Mouse (Mus musculus) midbrain, embryonic 11.5 days (tissue): Measurements from ENCODE around the gene Ubxn6. TPM values are rescaled to one million over a fixed set of nuclear protein-coding genes. Genes with fewer than 3 reads are reported as not detected.
A peak's percentile ranks its signal among the peaks of the same experiment; 100 is the strongest.

Experiments
- ATAC-seq: fragments of 200-750 bp; cut with Nextera tagmentation; 2 replicates; pipeline ENCODE4 v1.8.0; 2017; ENCODE audit warnings: moderate TSS enrichment, moderate library complexity; ENCODE audit not compliant: low FRiP score
- DNase-seq: peaks from one replicate; pipeline ENCODE4 v3.0.0; 2015; ENCODE audit warnings: low spot score; ENCODE audit errors: missing footprints
- H3K27ac ChIP-seq: fragments of 300-500 bp; sonication (generic); 2 replicates; pipeline ENCODE4 v1.5.1; 2014; ENCODE audit warnings: low read depth, low read length
- H3K27me3 ChIP-seq: fragments of 300-500 bp; sonication (generic); 2 replicates; pipeline ENCODE4 v1.6.1; 2014; ENCODE audit warnings: mild to moderate bottlenecking, low read length, moderate library complexity, mixed read lengths; ENCODE audit not compliant: control insufficient read depth, insufficient read depth
- H3K36me3 ChIP-seq: fragments of 300-500 bp; sonication (generic); 2 replicates; pipeline ENCODE4 v1.6.1; 2014; ENCODE audit warnings: mild to moderate bottlenecking, low read length, moderate library complexity, mixed read lengths; ENCODE audit not compliant: control insufficient read depth, insufficient read depth
- H3K4me1 ChIP-seq: fragments of 300-500 bp; sonication (generic); 2 replicates; pipeline ENCODE4 v1.6.1; 2014; ENCODE audit warnings: low read length; ENCODE audit not compliant: control insufficient read depth, insufficient read depth
- H3K4me2 ChIP-seq: fragments of 300-500 bp; sonication (generic); 2 replicates; pipeline ENCODE4 v1.6.1; 2014; ENCODE audit warnings: mild to moderate bottlenecking, moderate library complexity
- H3K4me3 ChIP-seq: fragments of 300-500 bp; sonication (generic); 2 replicates; pipeline ENCODE4 v1.5.1; 2014; ENCODE audit warnings: low read depth, low read length
- H3K9ac ChIP-seq: fragments of 300-500 bp; sonication (generic); 2 replicates; pipeline ENCODE4 v1.6.1; 2014; ENCODE audit warnings: low read length
- H3K9me3 ChIP-seq: fragments of 300-500 bp; sonication (generic); 2 replicates; pipeline ENCODE4 v1.6.1; 2016; ENCODE audit warnings: low read length; ENCODE audit not compliant: control insufficient read depth
- WGBS: fragments of 180-500 bp; shearing (Covaris S2); extraction: QIAGEN DNeasy Blood & Tissue Kit; methylation state at CpG from one replicate; pipeline ENCODE4 v1.1.7; 2014; 5-methylcytosine and 5-hydroxymethylcytosine counted together
- polyA plus RNA-seq: library from polyadenylated mRNA; unstranded; fragments of >200 nt; fragmentation: Nextera tagmentation; extraction: Ambion mirVana; gene quantifications from 2 replicates; pipeline ENCODE4 v1.2.1, GENCODE M21; 2014

Ubxn6 gene
- polyA plus RNA-seq, 1 experiment from 2014 or later: 48.4 TPM

GRCm38 (mm10) chr17:56017848-56018247 is 57.0 kb downstream of the Ubxn6 start:
- no peaks in the 10 kb centered on the region for H3K9me3 ChIP-seq
- 87% methylated on average over 7 of the region's 7 CpGs for WGBS
- H3K36me3 ChIP-seq: peaks cover 26% of the 10 kb centered on the region
- peaks cover under 1% of the 10 kb centered on the region for H3K4me1 ChIP-seq
- H3K4me2 ChIP-seq: no peak overlapping the region
- H3K27me3 ChIP-seq: no peaks in the 10 kb centered on the region
- H3K27ac ChIP-seq: no peak overlapping the region
- no peak overlapping the region for H3K9ac ChIP-seq
- ATAC-seq: peak; percentile 3; the same call in 1 of the 2 replicates
- H3K4me3 ChIP-seq: no peak overlapping the region
- DNase-seq: no peak

Other genes with a start within 250 kb of the Ubxn6 start
- 9.2 TPM in 2 replicates for gene Zfp119a, start 196.1 kb downstream of the Ubxn6 start, polyA plus RNA-seq
- gene Zfp959, start 182.9 kb downstream of the Ubxn6 start, polyA plus RNA-seq: 12.9 and 14.0 TPM in 2 replicates
- 6.3 and 6.7 TPM in 2 replicates for gene Zfp119b, start 125.5 kb downstream of the Ubxn6 start, polyA plus RNA-seq
- 2.1 and 2.7 TPM in 2 replicates for gene Ebi3, start 122.4 kb downstream of the Ubxn6 start, polyA plus RNA-seq
- 21.3 and 24.4 TPM in 2 replicates for gene Yju2, start 115.9 kb downstream of the Ubxn6 start, polyA plus RNA-seq
- 81.9 and 89.1 TPM in 2 replicates for gene Shd, start 104.6 kb downstream of the Ubxn6 start, polyA plus RNA-seq
- 61.2 and 65.6 TPM in 2 replicates for gene Fsd1, start 88.5 kb downstream of the Ubxn6 start, polyA plus RNA-seq
- 3.6 and 4.5 TPM in 2 replicates for gene Stap2, start 69.4 kb downstream of the Ubxn6 start, polyA plus RNA-seq
- 146 and 158 TPM in 2 replicates for gene Mpnd, start 69.3 kb downstream of the Ubxn6 start, polyA plus RNA-seq
- 106 and 118 TPM in 2 replicates for gene Sh3gl1, start 38.4 kb downstream of the Ubxn6 start, polyA plus RNA-seq
- gene Chaf1a, start 34.6 kb downstream of the Ubxn6 start, polyA plus RNA-seq: 20.7 and 24.7 TPM in 2 replicates
- gene Hdgfl2, start 4.6 kb upstream of the Ubxn6 start, polyA plus RNA-seq: 104 and 121 TPM in 2 replicates
- gene Plin4, start 34.8 kb upstream of the Ubxn6 start, polyA plus RNA-seq: 0.05 and 0.07 TPM in 2 replicates
- gene Plin5, start 42.6 kb upstream of the Ubxn6 start, polyA plus RNA-seq: 0.07 TPM in 1 of 2 replicates, not detected in the other
- gene Lrg1, start 47.0 kb upstream of the Ubxn6 start, polyA plus RNA-seq: 0.15 TPM in 1 of 2 replicates, not detected in the other
- 1.9 TPM in 2 replicates for gene Sema6b, start 65.3 kb upstream of the Ubxn6 start, polyA plus RNA-seq
- 5.8 and 7.7 TPM in 2 replicates for gene Tnfaip8l1, start 87.4 kb upstream of the Ubxn6 start, polyA plus RNA-seq
- 52.3 and 57.7 TPM in 2 replicates for gene Mydgf, start 108.9 kb upstream of the Ubxn6 start, polyA plus RNA-seq
- 29.5 and 33.8 TPM in 2 replicates for gene Dpp9, start 143.9 kb upstream of the Ubxn6 start, polyA plus RNA-seq
- gene Fem1a, start 181.8 kb upstream of the Ubxn6 start, polyA plus RNA-seq: 12.6 and 12.7 TPM in 2 replicates
- 1.7 and 2.6 TPM in 2 replicates for gene Ticam1, start 201.8 kb upstream of the Ubxn6 start, polyA plus RNA-seq
- 27.5 and 34.0 TPM in 2 replicates for gene Plin3, start 217.8 kb upstream of the Ubxn6 start, polyA plus RNA-seq
- gene Arrdc5, start 225.3 kb upstream of the Ubxn6 start, polyA plus RNA-seq: not detected in 2 replicates
- gene Uhrf1, start 228.3 kb upstream of the Ubxn6 start, polyA plus RNA-seq: 123 and 138 TPM in 2 replicates